Mouse (Mus musculus) adrenal gland, postnatal 14 days (tissue): Measurements from ENCODE around the gene Defb20. TPM values are rescaled to one million over a fixed set of nuclear protein-coding genes. Genes with fewer than 3 reads are reported as not detected.
A peak's percentile ranks its signal among the peaks of the same experiment; 100 is the strongest.
"Not testable (repeated sequence)": the region's sequence is repeated elsewhere in the genome, so short reads cannot be mapped to it uniquely, and the experiment has no call there.

Experiments
- DNase-seq: peaks from one replicate; pipeline ENCODE4 v3.0.0; 2021; ENCODE audit warnings: mixed read lengths
- long read RNA-seq, 2 experiments: library from polyadenylated mRNA; stranded (forward); transcript quantifications; one replicate each; pipeline ENCODE4 v2.0.0; 2021
- total RNA-seq: library from RNA; stranded (reverse); gene quantifications from 2 replicates; pipeline ENCODE4 v1.2.3, GENCODE M21; 2021

The Defb20 gene
- not detected in 2 replicates for total RNA-seq
- long read RNA-seq, experiment 1 = 0 reads
- long read RNA-seq, experiment 2 = 0 reads

DNA sequence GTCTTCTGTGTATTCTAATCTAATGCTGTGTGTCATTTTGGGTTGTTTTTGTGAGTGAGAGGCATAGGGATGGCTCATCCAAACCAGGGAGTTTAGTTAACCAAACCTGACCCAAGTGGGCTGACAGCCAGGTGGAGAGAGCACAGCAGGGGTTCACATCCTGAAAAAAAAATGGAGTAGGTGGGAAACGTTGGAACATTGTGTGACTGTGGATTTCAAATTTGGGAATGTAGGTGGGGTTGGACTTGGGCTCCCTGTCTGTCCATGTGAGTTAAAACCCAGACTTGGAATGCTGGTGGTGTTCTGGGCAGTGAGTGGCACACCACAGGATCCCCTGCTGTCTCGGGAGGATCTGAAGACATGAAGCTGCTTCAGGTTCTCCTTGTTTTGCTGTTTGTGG, at the start of gene Defb20:
Gene Defb20, plus strand, starts transcription at position 301 of the 400 bp plus-strand sequence.
- DNase-seq = no peak

GRCm38 (mm10) chr2:152427493-152427892, 49.4 kb upstream of the Defb20 start:
- DNase-seq = peak; percentile 52

- not testable (repeated sequence) for DNase-seq
These were observed 48.4 kb upstream of the Defb20 start for GRCm38 (mm10) chr2:152428481-152428880.

DNA sequence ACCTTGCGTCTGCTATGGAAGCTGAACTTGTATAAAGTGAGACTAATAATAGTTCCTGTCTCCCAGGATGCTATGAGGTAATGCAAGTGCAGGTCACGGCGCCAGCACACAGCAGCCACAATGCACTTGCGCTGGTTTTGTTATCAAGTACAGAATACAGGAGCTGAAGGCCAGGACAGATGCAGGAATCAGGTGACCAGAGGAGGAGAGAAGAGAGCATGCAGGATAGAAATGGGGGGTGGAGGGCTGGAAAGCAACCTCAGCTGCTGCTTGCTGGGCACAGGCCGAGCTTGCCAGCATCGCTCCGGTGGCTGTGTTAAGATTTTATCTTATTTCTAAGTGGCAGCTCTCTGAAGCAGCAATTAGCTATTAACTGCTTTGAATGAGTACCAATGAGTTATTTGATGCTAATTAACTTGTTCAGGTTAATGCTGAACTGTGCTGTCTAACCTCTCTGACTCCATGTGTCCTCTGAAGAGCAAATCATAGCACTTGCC, 40.4 kb upstream of the Defb20 start:
- DNase-seq = peak; percentile 24

DNA sequence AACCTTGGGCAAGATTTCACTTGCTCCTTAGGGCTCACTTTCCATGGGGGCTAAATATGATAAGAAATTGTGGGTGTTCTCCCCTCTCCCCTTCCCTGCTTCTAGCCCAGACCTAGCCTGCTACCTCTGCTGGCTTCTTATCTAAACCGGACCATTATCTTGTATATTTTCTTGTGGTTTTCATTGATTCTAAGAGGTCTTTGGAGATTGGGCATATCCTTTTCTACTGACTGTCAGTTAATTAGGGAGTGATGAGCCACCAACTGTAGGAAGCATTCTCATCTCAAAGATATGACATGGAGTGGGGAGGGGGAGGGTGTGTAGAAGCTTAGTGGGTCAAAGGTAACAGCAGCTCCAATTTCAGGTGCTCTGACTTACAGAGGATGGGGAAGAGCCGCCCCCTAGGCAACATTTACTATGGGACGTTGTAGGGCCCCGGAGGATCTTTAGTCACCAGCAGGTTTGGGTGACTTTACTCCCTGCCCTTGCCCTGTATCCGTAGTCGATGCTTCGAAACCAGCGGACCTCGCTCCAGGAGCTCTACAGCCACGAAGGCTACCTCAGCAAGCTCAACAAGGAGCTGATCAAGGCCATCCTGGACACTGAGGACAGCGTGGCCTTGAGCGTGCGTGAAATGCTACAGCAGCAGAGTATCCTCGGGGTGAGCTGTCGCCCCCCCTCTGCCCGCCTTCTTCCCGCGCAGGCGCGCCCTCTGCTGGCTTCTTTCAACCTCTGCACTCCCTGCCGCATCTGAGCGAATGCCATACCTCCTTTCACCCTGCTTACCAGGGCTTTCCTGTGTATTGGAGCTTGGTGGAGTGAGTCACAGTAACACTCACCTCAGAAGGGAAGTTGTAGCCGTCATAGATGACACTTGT, 39.6 kb upstream of the Defb20 start:
- DNase-seq = peak; percentile 95

GRCm38 (mm10) chr2:152438963-152439362, 37.9 kb upstream of the Defb20 start:
- no peak for DNase-seq

DNA sequence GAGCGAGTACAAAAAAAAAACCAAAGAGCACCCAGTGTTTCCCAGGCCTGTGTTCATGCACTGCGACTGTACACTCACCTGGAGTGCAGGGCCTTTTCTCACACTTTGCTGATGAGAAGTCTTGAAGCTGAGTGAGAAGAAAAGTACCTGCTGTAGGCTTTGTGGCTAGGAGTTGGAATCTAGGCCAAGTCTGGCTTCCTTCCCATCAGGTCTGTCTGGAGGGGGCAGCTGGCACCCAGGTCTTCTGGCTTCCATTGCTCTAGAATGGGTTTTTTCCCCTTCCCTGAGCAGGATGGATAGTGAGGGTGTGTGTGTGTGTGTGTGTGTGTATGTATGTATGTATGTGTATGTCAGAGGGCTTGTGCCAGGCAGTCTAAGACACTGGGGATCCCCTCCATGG, 37.0 kb upstream of the Defb20 start:
- DNase-seq = no peak

DNA sequence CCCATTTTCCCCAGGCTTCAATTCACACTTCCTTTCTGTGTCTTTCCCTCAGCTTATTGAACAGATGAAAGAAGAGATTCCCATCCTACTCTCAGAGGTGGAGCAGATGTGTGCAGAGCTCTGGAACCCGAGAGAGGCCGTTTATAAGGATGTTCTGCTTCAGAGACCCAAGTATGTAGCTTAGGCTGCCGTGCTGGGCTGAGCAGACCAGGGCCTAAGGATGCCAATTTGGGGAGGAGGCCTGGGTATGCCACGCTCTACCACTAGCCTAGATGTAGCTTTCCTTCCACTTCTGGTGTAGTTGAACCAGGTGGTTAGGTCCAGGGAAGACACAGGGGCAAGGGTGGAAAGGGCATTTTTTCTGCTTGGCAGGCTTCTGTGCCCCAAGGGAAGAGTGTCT, 34.5 kb upstream of the Defb20 start:
- no peak for DNase-seq

DNA sequence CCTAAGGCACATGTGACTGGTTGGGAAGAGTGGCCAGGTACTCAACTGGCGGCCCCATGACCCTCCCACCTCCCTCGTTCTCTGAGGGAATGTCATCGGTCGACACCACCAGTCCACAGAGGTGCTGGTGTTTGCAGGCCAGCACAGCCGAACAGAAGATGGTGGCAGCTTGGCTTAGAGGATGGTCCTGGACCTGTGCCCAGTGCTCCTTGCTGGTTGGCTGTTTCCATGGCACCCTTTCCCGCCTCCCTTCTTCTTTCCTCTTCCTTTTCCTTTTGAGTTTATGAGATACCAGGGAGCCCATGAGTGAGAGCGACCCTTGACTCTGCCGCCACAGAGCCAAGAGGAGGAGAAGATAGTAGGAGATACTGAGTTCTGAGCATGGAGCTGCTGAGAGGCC, 33.6 kb upstream of the Defb20 start:
- DNase-seq = no peak

- no peak for DNase-seq
These were observed 30.2 kb upstream of the Defb20 start for GRCm38 (mm10) chr2:152446642-152447041.

GRCm38 (mm10) chr2:152447461-152447860, 29.4 kb upstream of the Defb20 start:
- DNase-seq = no peak

DNA sequence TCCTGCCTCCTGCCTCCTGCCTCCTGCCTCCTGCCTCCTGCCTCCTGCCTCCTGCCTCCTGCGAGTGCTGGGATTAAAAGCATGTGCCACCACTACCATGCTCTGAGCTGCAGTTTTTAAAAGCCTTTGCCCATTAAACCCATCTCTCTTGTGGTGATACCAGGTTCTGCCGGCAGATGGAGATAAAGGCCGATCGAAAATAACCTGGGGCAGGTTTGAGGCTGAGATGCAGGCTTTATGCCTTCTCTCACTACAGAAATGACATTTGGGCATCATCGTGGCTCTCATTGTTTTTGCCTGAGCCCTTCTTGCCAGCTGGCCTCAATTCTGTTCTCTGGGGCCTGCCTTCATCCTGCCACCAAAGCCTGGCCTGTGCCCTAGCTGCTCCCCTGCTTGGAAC, 26.6 kb upstream of the Defb20 start:
- peak; percentile 75 for DNase-seq

DNA sequence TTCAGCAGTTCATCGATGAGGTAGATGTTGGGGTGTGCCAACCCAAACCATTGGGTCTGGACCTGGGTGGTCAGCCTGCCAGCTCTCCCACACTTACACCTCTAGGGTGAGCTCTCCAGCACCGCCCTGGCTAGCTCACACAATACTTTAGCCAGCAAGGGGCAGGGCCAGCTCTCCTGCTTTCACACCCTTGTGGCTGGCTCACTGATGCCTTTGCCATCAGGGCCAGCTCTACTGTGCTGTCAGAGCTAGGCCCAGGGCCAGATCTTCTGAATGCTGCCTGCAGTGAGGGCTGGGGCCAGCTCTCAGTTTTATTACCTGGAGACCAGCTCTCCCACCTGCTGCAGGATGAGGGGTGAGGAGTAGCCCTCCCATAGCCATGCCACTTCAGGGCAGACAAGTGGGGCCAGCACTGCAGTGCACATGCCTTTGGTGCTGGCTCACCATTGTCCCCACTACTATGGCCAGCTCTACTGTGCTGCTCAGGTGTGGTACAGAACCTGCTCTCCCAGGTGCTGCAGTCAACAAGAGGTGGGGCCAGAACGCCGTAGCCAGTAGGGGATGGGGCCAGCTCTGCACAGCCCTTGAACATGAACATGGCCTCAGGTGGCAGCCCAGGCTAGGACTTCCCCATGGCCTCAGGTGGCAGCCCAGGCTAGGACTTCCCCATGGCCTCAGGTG, 24.6 kb upstream of the Defb20 start:
- DNase-seq = no peak

DNA sequence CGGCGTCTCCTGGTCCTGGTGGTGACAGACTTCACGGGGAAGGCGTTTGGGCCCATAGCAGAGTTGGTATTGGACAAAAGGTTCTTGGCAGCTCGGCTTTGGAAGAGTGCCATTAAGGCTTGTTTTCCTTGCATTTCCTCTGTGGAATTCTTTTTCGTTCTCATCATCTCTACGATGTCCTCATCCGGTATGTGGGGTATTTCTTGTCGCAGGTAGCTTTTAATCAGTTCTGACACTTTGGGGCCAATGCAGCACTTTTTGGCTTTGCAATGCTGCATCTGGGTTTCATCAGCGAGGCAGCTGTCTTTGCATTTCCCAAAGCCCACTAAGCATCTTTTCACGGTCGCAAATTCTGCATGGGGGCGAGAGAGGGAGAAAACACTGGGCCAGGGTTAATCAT, 17.6 kb upstream of the Defb20 start:
- no peak for DNase-seq

DNA sequence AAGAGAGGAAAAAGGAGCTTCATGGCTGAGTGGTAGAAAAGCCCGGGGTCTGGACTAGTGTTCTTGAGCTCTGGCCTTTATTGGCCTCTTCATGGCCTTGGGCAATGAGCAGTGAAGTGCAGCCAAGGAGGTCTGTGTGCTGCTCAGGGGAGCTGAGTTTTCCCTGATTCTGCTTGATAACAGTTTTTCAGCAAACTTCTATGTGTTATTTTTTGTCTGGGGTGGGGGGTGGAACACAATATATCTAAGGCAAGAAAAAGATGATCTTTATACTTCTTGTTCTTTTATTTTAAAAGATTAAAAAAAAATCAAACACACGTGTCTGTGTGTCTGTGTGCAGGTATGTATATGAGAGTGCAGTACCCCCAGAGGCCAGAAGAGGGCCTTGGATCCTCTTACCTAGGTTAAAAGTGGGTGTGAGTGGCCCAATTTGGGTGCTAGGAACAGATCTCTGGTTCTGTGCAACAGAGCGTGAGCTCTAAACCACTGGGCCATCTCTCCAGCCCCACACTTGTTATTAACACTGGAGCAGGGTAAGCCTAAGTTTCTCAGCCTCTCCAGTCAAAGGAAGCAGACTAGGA, 12.2 kb upstream of the Defb20 start, which contains the start of gene Defb23:
Gene Defb23, minus strand, starts transcription at position 51 of the 581 bp plus-strand sequence.
- no peak for DNase-seq

DNA sequence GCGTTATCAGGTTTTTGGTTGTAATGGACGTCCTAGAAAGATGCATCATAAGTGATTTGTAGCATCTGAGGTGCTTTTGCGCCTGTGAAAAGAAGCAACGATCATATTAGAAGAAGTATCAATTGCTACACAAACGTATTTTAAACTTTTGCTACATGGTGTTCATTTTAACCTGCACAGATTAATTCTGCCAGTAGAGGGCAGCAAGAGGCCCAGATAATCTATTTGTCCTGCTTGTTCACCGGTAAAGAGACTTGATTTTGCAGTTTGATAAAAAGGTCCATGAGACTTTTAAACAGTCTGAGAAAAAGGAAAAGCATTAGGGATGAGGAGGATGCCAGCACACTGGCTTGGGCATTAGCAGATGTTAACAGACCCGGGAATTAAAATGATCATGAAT, 5.9 kb upstream of the Defb20 start:
- DNase-seq = peak; percentile 58

- DNase-seq = no peak
These were observed 4.4 kb upstream of the Defb20 start for GRCm38 (mm10) chr2:152472434-152472833.

- no peak for DNase-seq
These were observed 4.0 kb downstream of the Defb20 start for GRCm38 (mm10) chr2:152480881-152481280.

DNA sequence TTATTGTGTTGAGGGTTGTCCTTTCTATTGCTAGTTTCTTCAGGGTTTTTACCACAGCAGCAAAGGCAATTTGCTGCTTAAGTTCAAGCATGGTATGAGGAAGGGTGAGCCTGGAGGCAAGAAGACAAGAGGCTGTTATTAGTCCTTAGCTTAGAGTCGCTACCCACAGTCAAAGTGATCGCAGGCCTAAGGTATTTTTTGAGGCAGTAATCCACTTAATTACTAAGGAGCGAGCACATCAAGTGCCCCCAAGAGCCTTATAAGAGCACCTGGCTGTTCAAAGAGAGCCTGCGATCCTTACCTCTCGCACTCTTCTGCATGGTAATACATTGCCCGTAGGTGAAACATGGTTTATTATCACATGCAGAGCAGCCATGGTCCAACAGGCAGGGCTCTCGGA, 4.9 kb downstream of the Defb20 start:
- no peak for DNase-seq

DNA sequence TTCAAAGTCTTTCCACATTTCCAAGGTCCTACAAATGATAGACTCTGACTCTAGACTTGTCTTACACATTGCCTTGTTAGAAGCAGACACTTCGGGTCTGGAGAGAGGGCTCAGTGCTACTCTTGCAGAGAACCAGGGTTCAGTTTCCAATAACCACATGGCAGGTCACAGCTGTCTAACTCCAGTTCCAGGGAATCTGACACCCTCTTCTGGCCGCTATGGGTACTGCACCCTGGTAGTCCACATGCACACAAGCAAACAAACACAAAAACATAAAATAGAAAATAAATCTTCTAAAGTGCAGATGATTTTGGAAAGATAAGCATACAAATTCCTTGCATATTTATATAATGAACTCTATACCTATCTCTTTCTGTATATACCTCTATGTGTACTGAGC, 10.2 kb downstream of the Defb20 start:
- DNase-seq = no peak

DNA sequence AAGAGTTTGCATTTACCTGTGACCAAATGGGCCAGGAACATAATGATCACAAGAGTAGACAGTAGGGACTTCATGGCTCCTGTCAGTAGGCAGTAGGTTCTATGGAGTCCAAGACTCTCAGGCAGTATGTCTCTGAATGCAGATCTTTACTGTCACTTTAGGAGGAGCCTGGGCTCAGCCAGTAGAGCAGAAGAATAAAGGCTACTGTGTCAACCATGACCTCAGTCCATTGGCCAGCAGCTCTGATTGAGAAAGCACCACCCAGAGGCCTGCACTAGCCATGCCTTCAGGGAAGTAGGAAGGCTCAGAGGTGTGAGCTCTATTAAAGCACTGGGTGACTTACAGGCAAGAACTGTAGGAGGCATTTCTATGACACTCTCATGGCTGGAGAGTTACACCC, 13.2 kb downstream of the Defb20 start, which contains the start of gene Defb22:
Gene Defb22, minus strand, starts transcription at position 101 of the 400 bp plus-strand sequence.
- no peak for DNase-seq

GRCm38 (mm10) chr2:152493151-152493550, 16.3 kb downstream of the Defb20 start:
- no peak for DNase-seq

- DNase-seq = no peak
These were observed 21.2 kb downstream of the Defb20 start for GRCm38 (mm10) chr2:152498020-152498419.
